Mouse (Mus musculus): ENCODE results near the gene Atxn10.
A peak's percentile ranks its signal among the peaks of the same experiment; 100 is the strongest.
"Not testable (repeated sequence)": the region's sequence is repeated elsewhere in the genome, so short reads cannot be mapped to it uniquely, and the experiment has no call there.

Gene Atxn10

GRCm38 (mm10) chr15:85335671-85336300 lies at the start of gene Atxn10:
TSS of gene Atxn10 (plus strand) at chr15:85336245.
- DNase-seq (ENCODE audit: low spot score): no peak

GRCm38 (mm10) chr15:85294632-85295031 lies 41.4 kb upstream of the Atxn10 start:
- DNase-seq (ENCODE audit: low spot score): no peak

DNA sequence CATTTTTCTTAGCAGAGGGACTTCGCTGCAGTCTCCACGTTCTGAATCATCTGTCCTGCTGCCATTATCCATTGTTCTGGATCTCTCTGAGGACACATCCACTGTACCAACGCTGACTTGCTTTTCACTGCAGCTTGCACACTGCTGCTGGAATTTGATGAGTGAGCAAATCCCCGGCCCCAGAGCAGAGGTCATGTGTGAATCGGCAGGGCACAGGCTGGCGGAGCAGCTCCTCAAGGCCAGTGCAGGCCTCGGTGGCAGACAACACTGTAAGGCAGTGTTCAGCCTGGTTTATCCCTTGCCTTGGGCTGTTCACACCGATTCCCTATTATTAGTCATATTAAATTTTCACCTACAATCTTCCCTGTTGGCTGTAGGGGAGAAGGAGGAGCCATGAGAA lies 40.5 kb upstream of the Atxn10 start:
- DNase-seq (ENCODE audit: low spot score): no peak

DNA sequence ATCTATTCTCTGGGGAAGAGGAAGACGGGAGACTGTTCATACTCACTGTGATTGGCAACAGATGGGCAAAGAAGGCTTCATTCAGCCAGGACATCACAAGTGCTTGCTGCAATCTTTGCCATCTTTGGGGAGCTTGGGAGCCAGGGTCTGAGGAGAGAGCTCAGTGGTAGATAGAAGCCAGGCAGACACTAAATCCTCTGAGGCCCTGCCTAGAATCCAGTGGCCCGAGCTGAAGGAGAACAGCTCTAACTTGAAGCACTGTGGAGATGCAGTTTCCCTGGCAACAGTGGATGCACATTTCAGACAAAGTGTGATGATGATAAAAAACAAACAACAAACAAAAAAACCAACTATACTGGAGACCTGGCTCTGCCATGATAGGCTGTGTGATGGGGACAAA lies 40.1 kb upstream of the Atxn10 start:
- DNase-seq (ENCODE audit: low spot score): no peak

GRCm38 (mm10) chr15:85296538-85296937 lies 39.5 kb upstream of the Atxn10 start:
- DNase-seq (ENCODE audit: low spot score): no peak

DNA sequence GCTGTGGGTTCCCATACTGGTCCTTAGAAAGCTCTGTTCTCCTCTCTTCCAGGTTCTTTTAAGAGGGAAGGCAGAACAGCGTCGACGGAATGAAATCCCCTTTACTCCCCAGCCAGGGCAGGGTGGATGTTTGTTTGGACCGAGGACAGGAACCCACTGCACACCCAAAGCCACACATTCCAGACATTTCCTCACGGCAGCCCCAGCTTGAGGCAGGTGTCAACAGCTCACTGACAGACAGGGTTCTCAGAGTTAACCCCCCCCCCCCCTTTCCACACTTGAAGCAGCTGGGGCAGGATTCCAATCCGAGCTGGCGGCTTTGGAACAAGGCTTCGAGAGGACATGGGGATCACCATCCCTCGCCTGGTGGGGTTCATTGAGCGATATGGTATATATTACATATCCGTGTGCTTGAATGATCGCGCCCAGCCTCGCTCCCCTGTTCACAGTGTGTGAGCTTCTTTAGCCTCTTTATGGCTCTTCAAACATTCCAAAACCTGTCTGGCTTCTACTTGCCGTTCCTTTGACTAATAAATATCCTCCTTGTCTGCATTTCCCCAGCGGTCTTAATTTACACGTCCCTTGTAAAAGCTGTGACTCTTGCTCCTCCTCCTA lies 37.8 kb upstream of the Atxn10 start:
- no peak for DNase-seq (ENCODE audit: low spot score)

DNA sequence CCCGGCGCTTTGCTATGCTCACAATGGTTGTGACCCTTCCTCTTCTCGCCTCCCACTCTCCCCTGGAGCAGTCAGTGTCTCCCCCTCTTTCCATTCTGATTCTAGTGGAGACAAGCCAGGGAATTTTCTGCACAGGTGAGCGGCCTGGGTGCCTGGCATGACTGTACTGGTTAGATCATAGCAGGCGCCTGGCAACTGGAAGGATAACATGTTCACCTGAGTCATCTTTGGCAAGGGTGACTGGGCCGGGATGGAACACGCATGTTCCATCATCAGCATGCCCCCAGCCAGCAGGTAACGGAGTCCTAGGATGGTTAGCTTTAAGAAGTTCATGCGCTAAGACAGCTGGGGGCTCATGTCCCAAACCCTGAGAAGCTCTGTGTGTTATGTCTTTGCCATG lies 37.1 kb upstream of the Atxn10 start:
- DNase-seq (ENCODE audit: low spot score): no peak

GRCm38 (mm10) chr15:85303241-85303640 lies 32.8 kb upstream of the Atxn10 start:
- DNase-seq (ENCODE audit: low spot score): no peak

- no peak for DNase-seq (ENCODE audit: low spot score)
These were observed 32.1 kb upstream of the Atxn10 start for GRCm38 (mm10) chr15:85303976-85304375.

GRCm38 (mm10) chr15:85307061-85307660 lies 28.9 kb upstream of the Atxn10 start:
- no peak for DNase-seq (ENCODE audit: low spot score)

DNA sequence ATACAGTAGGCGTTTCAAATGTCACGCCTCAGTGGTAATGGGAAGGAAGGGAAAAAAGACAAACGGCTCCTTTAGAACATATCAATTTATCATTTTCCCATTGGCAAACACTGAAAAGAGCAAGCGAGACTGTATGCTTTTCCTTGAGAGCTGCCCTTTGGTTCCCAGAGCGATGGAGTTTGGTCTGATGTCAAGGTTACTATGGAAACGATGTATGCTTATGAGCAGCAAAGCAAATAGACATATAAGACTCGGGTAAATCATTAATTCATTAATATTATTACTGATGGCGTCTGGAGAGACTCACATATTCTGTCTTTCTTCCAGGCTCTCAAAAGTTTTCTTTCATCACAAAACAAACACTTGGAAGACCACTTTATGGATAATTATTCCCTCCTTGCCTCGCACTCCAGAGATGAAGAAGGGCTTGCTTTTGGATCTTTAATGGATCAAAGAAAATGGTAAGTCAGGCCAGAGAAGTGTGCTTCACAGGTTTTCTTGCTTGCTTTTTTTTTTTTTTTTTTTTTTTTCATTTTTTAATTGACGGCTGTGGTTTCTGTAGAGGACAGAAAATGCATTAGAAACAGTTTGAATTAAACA lies 24.9 kb upstream of the Atxn10 start:
- no peak for DNase-seq (ENCODE audit: low spot score)

DNA sequence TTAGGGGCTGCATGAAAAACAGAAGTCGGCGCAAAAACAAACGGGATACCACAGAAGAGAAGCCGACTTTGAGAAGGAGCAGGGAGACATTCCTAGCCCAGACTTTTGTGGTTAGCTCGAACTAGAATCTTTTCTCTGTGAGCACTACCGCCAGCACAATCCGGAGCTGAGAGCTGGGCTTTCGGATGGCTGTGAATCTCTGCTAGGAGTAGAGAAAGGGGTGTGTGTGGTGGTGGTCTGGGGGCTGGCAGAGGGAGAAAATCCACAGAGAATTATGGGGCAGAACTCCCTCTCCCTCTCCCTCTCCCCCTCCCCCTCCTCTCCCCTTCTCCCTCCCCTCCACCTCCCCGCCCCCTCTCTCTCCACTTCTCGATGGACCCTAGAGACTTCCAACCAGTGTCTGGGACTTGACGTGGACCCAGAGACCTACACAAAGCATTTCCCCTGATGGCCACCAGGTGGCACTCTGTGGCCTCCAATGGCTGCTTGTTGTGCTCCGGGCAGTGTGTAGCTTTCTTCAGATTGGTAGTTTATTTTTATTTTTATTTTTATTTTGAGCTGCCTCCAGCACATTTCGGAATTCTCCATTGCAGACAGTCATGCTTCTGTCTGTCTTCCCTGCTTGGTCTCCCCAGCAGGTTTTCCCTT lies 20.5 kb upstream of the Atxn10 start:
- DNase-seq (ENCODE audit: low spot score): peak; percentile 84

DNA sequence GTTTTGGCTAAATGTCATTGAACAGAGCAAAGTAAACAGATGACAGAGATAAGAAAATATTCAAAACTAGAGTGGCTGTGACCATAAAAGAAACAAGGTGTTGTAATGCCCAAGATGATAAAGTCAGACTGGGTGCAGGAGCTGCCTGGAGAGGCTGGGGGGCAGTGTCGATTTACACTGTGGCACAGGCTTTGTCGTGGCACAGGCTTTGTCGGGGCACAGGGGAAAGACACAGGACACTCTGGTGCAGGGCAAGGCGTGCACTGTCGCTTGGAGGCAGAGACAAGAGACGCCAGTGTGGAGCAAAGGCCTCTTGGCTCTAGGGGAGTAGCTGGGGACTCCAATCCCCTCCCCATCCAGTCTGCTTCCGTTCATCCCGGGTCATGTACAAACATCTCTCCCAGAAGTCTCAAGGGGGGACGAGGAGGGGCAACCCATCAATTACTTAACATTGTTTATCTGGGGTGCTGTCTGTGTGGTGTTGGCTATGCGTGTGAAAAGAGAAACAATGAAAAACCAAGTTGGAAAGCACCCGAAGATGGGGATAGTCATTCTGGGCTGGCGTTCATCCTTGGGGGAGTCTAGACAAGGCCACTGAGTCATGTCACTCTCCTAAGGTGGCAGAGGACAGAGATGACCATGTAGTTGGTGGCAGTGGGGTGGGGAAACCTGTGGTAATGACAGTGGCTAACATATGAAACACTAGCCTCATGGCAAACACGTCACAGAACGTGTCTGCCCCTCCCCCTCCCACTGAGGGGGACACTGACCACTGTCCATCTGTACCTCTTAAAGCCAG lies 19.5 kb upstream of the Atxn10 start:
- DNase-seq (ENCODE audit: low spot score): no peak

GRCm38 (mm10) chr15:85319924-85320668 lies 15.9 kb upstream of the Atxn10 start:
- DNase-seq (ENCODE audit: low spot score): no peak

DNA sequence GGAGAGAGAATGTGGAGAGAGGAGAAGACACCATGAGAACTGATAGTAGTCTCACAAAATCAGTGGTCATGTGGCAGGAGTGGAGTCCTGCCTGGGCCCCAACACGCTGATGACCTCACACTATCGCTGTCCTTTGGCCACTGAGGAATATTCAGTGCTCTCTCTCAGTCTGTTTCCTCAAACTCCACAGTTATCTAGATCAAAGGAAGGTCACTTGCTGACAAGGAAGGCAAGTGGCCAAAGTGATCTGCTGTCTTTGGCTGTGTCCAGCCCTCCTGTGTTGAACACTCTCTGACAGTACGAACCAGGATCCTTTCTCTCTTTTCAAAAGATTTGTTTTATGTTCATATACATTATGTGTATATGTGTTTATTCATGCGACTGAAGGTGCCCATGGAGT lies 12.8 kb upstream of the Atxn10 start:
- DNase-seq (ENCODE audit: low spot score): no peak

DNA sequence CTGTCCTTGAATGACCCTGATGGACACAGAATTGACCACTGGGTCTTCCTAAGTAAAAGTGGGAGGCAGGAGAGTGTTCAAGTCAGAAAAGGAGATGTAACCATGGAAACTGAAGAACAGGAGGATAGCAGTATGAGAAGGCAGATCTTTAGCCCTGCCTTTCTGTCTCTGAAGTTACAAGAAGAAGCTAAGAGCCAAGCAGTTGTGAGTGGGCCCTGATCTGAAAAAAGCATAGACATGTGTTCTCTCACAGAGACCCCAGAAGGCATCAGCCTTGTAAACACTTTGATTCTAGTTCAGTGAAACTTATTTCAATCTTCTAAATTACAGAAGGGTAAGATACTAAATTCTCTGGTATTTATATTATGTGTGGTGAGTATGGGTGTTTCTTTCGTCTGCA lies 11.6 kb upstream of the Atxn10 start:
- no peak for DNase-seq (ENCODE audit: low spot score)

- DNase-seq (ENCODE audit: low spot score): no peak
These were observed 8.2 kb upstream of the Atxn10 start for GRCm38 (mm10) chr15:85327808-85328207.

- DNase-seq (ENCODE audit: low spot score): not testable (repeated sequence)
These were observed 7.6 kb upstream of the Atxn10 start for GRCm38 (mm10) chr15:85328455-85328854.

DNA sequence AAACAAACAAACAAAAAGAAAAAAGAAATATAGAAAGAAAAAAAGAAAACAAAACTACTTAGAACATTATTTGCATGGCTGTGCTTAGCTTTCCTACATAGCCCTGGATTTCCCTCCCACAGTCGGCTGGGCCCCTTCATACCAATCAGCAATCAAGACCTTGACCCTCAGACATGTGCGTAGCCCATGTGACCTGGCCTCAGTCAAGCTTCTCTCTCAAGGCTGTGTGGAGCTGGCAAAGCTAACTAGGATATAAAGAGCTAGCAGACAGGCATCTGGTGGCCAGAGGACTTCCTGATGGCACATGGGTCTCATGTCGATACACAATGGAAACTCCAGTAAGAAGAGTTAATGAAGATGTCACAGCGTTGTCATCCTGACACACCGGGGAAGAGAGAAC lies 6.9 kb upstream of the Atxn10 start:
- no peak for DNase-seq (ENCODE audit: low spot score)

GRCm38 (mm10) chr15:85330024-85330423 lies 6.0 kb upstream of the Atxn10 start:
- DNase-seq (ENCODE audit: low spot score): no peak

DNA sequence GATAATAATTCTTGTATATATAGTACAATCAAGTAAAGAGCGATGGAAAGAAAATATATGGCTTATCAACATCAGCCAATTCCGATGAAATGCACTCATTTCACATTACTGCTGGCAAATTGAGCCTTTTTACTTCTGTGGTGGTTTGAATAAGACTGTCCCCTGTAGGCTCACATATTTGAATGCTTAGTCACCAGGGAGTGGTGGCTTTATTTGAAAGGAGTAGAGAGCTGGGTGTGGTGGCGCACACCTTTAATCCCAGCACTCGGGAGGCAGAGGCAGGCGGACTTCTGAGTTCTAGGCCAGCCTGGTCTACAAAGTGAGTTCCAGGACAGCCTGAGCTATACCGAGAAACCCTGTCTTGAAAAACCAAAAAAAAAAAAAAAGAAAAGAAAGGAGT lies 2.5 kb upstream of the Atxn10 start:
- not testable (repeated sequence) for DNase-seq (ENCODE audit: low spot score)

Data from testis, postnatal 10 days (tissue).